Mouse (Mus musculus) C2C12 (cell line): ENCODE data around the gene Dnal1.

Experiments
- CEBPB ChIP-seq: IDR thresholded peaks from one replicate; pipeline ENCODE4 v1.6.1; 2011; ENCODE audit warnings: low read depth, mild to moderate bottlenecking, control low read depth, moderate library complexity
- CTCF ChIP-seq: IDR thresholded peaks from one replicate; pipeline ENCODE4 v1.5.1; 2011; ENCODE audit not compliant: control insufficient read depth, insufficient read depth, insufficient read length
- MAX ChIP-seq: IDR thresholded peaks from one replicate; pipeline ENCODE4 v1.6.1; 2011; ENCODE audit warnings: mild to moderate bottlenecking, control low read depth
- MYOD1 ChIP-seq: IDR thresholded peaks from one replicate; pipeline ENCODE4 v1.6.1; 2011; ENCODE audit warnings: low read depth; ENCODE audit not compliant: control insufficient read depth, insufficient read length
- MYOG ChIP-seq: IDR thresholded peaks from one replicate; pipeline ENCODE4 v1.6.1; 2011; ENCODE audit not compliant: control insufficient read depth, insufficient read length; ENCODE audit errors: extremely low read depth
- USF1 ChIP-seq: IDR thresholded peaks from one replicate; pipeline ENCODE4 v1.6.1; 2011; ENCODE audit warnings: low read depth, mild to moderate bottlenecking, control low read depth, moderate library complexity

GRCm38 (mm10) chr12:84107692-84108091, 6.5 kb upstream of the Dnal1 start:
- TF ChIP-seq CTCF (no peak), USF1 (no peak), MYOD1 (no peak), MAX (no peak), MYOG (no peak), CEBPB (no peak)
